10 mouse cellular contexts compared by ENCODE assay signal in the genomic region with DNA sequence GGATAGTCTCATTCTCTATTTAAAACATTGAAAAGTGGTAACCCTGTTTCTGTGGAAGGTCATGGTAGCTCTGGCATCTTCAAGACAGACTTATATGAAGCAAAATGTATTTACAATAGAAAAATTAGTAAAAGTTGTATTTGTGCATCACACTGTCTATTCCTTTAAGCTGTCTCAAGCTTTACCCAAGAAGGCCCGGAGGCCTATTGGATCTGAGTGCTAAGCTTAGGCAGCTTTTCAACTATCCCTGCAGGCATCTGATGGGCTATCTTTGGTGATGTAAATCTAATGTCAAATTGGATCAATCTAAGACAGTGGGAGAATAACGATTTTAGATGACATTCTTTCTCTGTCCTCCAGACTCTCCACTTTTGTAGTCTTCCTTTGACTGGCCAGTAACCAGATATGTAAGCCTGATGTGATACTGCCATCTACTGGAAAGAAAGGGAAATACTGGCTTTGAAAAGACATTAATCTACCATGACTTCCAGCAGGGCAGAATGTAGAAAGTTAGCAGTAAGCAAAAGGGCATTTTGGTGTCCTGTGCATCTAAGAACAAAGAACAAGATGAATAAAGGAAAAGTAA. TPM values are rescaled to one million over a fixed set of nuclear protein-coding genes. Genes with fewer than 3 reads are reported as not detected.
A peak's percentile ranks its signal among the peaks of the same experiment; 100 is the strongest.
DNase-seq lines count a peak whose midpoint lies in the region; ATAC-seq and TF ChIP-seq lines count a peak whose summit lies in the region.
"Had no signal": no experiment of that assay in that cellular context is flagged by ENCODE, and none has a peak within 500 bp of the region (broad histone marks: within the 10 kb centered on the region; RNA-seq: fewer than 3 reads in every experiment).

No protein-coding gene starts in this region.

- H3K9me3 ChIP-seq in kidney, embryonic 14.5 days (ENCODE audit: control insufficient read depth, low read length) = no peaks in the 10 kb centered on the region
- no peaks in the 10 kb centered on the region for H3K9me3 ChIP-seq in E14TG2a.4 (ENCODE audit: low read length)
- H3K9me3 ChIP-seq in hindbrain, embryonic 14.5 days (ENCODE audit: control insufficient read depth, low read length) = no peaks in the 10 kb centered on the region

- TF ChIP-seq CTCF in E14TG2a.4 (conservative IDR thresholded peaks at IDR 0.05; ENCODE audit: low read length) = peak; percentile 94
- TF ChIP-seq CTCF in heart, adult 2 months (IDR thresholded peaks at IDR 0.05) = no peak; the same call in 1 of the 2 replicates

- no peak for DNase-seq in kidney, postnatal 10 days
- peak; percentile 59 for DNase-seq in brain, embryonic 18.5 days (ENCODE audit: low read depth, low spot score)
- peak; percentile 93 for DNase-seq in hindbrain, embryonic 14.5 days (ENCODE audit: low spot score)
- DNase-seq in testis, postnatal 14 days (ENCODE audit: low spot score) = no peak
- DNase-seq in heart, adult 2 months = no peak

- peak; percentile 55; the same call in 1 of the 2 replicates for ATAC-seq in kidney, embryonic 14.5 days (ENCODE audit: low FRiP score, low TSS enrichment)
- peak; percentile 84 for ATAC-seq in hindbrain, embryonic 14.5 days (ENCODE audit: low FRiP score)
- ATAC-seq in megakaryocyte progenitor cell, adult 5-6 weeks (replicated peaks; ENCODE audit: poor library complexity) = peak; percentile 98

- TF ChIP-seq EP300 in heart, adult 2 months (IDR thresholded peaks at IDR 0.05; ENCODE audit: insufficient read depth, low read depth, low read length) = no peak

- no peak for TF ChIP-seq POLR2A in heart, adult 2 months (IDR thresholded peaks at IDR 0.05; ENCODE audit: insufficient read depth, low read depth, low read length)

- H3K4me2 ChIP-seq in kidney, embryonic 14.5 days (replicated peaks; ENCODE audit: low read depth, low read length) = no peak overlapping the region
- H3K4me2 ChIP-seq in hindbrain, embryonic 14.5 days (replicated peaks) = no peak overlapping the region

- no peak overlapping the region for H3K9ac ChIP-seq in kidney, embryonic 14.5 days (ENCODE audit: low read depth, low read length)
- no peak overlapping the region for H3K9ac ChIP-seq in hindbrain, embryonic 14.5 days
- no peak overlapping the region for H3K9ac ChIP-seq in heart, adult 2 months (ENCODE audit: low read depth, low read length)

- 55% methylated on average over 2 of the region's 2 CpGs for WGBS in kidney, embryonic 14.5 days
- WGBS in hindbrain, embryonic 14.5 days = 45% methylated on average over 2 of the region's 2 CpGs
- 45% methylated on average over 2 of the region's 2 CpGs for WGBS in heart, adult 2 months

- no peak overlapping the region for H3K4me3 ChIP-seq in kidney, embryonic 14.5 days (ENCODE audit: low read length)
- no peak overlapping the region for H3K4me3 ChIP-seq in E14TG2a.4 (replicated peaks; ENCODE audit: low read length)
- no peak overlapping the region for H3K4me3 ChIP-seq in hindbrain, embryonic 14.5 days (replicated peaks; ENCODE audit: low read length)
- H3K4me3 ChIP-seq in heart, adult 2 months = no peak overlapping the region

- no peaks in the 10 kb centered on the region for H3K27me3 ChIP-seq in kidney, embryonic 14.5 days (ENCODE audit: control insufficient read depth, insufficient read depth, low read length)
- peaks cover 2% of the 10 kb centered on the region; the same call in 1 of the 2 replicates for H3K27me3 ChIP-seq in E14TG2a.4 (ENCODE audit: insufficient read depth, low read length)
- no peaks in the 10 kb centered on the region for H3K27me3 ChIP-seq in hindbrain, embryonic 14.5 days (ENCODE audit: control insufficient read depth, insufficient read depth, low read length)
- no peaks in the 10 kb centered on the region for H3K27me3 ChIP-seq in heart, adult 2 months (ENCODE audit: control insufficient read depth, insufficient read depth, low read length)

- H3K79me2 ChIP-seq in heart, adult 2 months (replicated peaks; ENCODE audit: control insufficient read depth, insufficient read depth, low read length) = no peaks in the 10 kb centered on the region

- no peaks in the 10 kb centered on the region for H3K4me1 ChIP-seq in kidney, embryonic 14.5 days (ENCODE audit: control insufficient read depth, insufficient read depth, low read length)
- no peaks in the 10 kb centered on the region for H3K4me1 ChIP-seq in E14TG2a.4 (replicated peaks; ENCODE audit: low read depth, low read length)
- H3K4me1 ChIP-seq in hindbrain, embryonic 14.5 days (replicated peaks; ENCODE audit: control insufficient read depth, insufficient read depth, low read length) = no peaks in the 10 kb centered on the region
- no peaks in the 10 kb centered on the region for H3K4me1 ChIP-seq in heart, adult 2 months (ENCODE audit: control insufficient read depth, insufficient read depth, low read length)

- H3K27ac ChIP-seq in kidney, embryonic 14.5 days (ENCODE audit: low read depth, low read length) = no peak overlapping the region
- H3K27ac ChIP-seq in hindbrain, embryonic 14.5 days = no peak overlapping the region
- H3K27ac ChIP-seq in heart, adult 2 months = no peak overlapping the region

- H3K36me3 ChIP-seq in kidney, embryonic 14.5 days (ENCODE audit: control insufficient read depth, insufficient read depth, low read length) = no peaks in the 10 kb centered on the region
- H3K36me3 ChIP-seq in E14TG2a.4 (ENCODE audit: insufficient read depth, low read length) = no peaks in the 10 kb centered on the region
- H3K36me3 ChIP-seq in hindbrain, embryonic 14.5 days (replicated peaks; ENCODE audit: control insufficient read depth, insufficient read depth) = no peaks in the 10 kb centered on the region
- no peaks in the 10 kb centered on the region for H3K36me3 ChIP-seq in heart, adult 2 months (ENCODE audit: control insufficient read depth, insufficient read depth, low read length)

- intact Hi-C loops in heart, adult 2 months (cut with DNase I) = loop anchor here (1.0 to 5.0 kb wide), 5 partner anchors 20 to 1175 kb away; partner anchors contain the start of gene Mllt3

RNA-seq across cellular contexts. Expression of gene Ifna15, which starts 14.3 kb away (rescaled TPM):
- polyA plus RNA-seq in kidney, embryonic 14.5 days (2014; fragmentation: Nextera tagmentation; extraction: Ambion mirVana) = not detected in 2 replicates
- not detected in 2 replicates for polyA plus RNA-seq in hindbrain, embryonic 14.5 days (2014; fragmentation: Nextera tagmentation; extraction: Ambion mirVana)
- total RNA-seq in megakaryocyte progenitor cell, adult 5-6 weeks (2015) = not detected in 2 replicates
- total RNA-seq in megakaryocyte progenitor cell, adult 5-6 weeks (2017) = not detected in 2 replicates
- total RNA-seq in heart, adult 2 months (2021) = not detected
- polyA plus RNA-seq in heart, adult 2 months (2012; rRNA removed) = not detected in 2 replicates
- polyA plus RNA-seq: heart, embryonic 16.5 days; testis, adult 2 months had no signal

RNA-seq across cellular contexts. Expression of gene Ifnb1, which starts 21.2 kb away (rescaled TPM):
- not detected in 2 replicates for polyA plus RNA-seq in kidney, embryonic 14.5 days (2014; fragmentation: Nextera tagmentation; extraction: Ambion mirVana)
- not detected in 2 replicates for polyA plus RNA-seq in hindbrain, embryonic 14.5 days (2014; fragmentation: Nextera tagmentation; extraction: Ambion mirVana)
- total RNA-seq in megakaryocyte progenitor cell, adult 5-6 weeks (2015) = 0.95 TPM in 1 of 2 replicates, not detected in the other
- not detected in 2 replicates for total RNA-seq in megakaryocyte progenitor cell, adult 5-6 weeks (2017)
- total RNA-seq in heart, adult 2 months (2021) = not detected
- polyA plus RNA-seq in heart, adult 2 months (2012; rRNA removed) = not detected in 2 replicates
- polyA plus RNA-seq: heart, embryonic 16.5 days; testis, adult 2 months had no signal

RNA-seq across cellular contexts. Expression of gene Ifna14, which starts 27.9 kb away (rescaled TPM):
- polyA plus RNA-seq in kidney, embryonic 14.5 days (2014; fragmentation: Nextera tagmentation; extraction: Ambion mirVana) = not detected in 2 replicates
- polyA plus RNA-seq in hindbrain, embryonic 14.5 days (2014; fragmentation: Nextera tagmentation; extraction: Ambion mirVana) = not detected in 2 replicates
- not detected in 2 replicates for total RNA-seq in megakaryocyte progenitor cell, adult 5-6 weeks (2015)
- not detected in 2 replicates for total RNA-seq in megakaryocyte progenitor cell, adult 5-6 weeks (2017)
- not detected for total RNA-seq in heart, adult 2 months (2021)
- polyA plus RNA-seq in heart, adult 2 months (2012; rRNA removed) = not detected in 2 replicates
- polyA plus RNA-seq: heart, embryonic 16.5 days; testis, adult 2 months had no signal

RNA-seq across cellular contexts. Expression of gene Ifna9, which starts 48.4 kb away (rescaled TPM):
- polyA plus RNA-seq in kidney, embryonic 14.5 days (2014; fragmentation: Nextera tagmentation; extraction: Ambion mirVana) = not detected in 2 replicates
- polyA plus RNA-seq in hindbrain, embryonic 14.5 days (2014; fragmentation: Nextera tagmentation; extraction: Ambion mirVana) = not detected in 2 replicates
- total RNA-seq in megakaryocyte progenitor cell, adult 5-6 weeks (2015) = not detected in 2 replicates
- not detected in 2 replicates for total RNA-seq in megakaryocyte progenitor cell, adult 5-6 weeks (2017)
- total RNA-seq in heart, adult 2 months (2021) = not detected
- not detected in 2 replicates for polyA plus RNA-seq in heart, adult 2 months (2012; rRNA removed)
- polyA plus RNA-seq: heart, embryonic 16.5 days; testis, adult 2 months had no signal

RNA-seq across cellular contexts. Expression of gene Ifna12, which starts 59.4 kb away (rescaled TPM):
- not detected in 2 replicates for polyA plus RNA-seq in kidney, embryonic 14.5 days (2014; fragmentation: Nextera tagmentation; extraction: Ambion mirVana)
- polyA plus RNA-seq in hindbrain, embryonic 14.5 days (2014; fragmentation: Nextera tagmentation; extraction: Ambion mirVana) = not detected in 2 replicates
- not detected in 2 replicates for total RNA-seq in megakaryocyte progenitor cell, adult 5-6 weeks (2015)
- total RNA-seq in megakaryocyte progenitor cell, adult 5-6 weeks (2017) = not detected in 2 replicates
- not detected for total RNA-seq in heart, adult 2 months (2021)
- not detected in 2 replicates for polyA plus RNA-seq in heart, adult 2 months (2012; rRNA removed)
- polyA plus RNA-seq: heart, embryonic 16.5 days; testis, adult 2 months had no signal

Comparison
In these comparisons a context has a peak if more than half of its experiments do, and no peak if none do; other contexts are left out.
1. DNase-seq: peak in brain, embryonic 18.5 days (single experiment) and hindbrain, embryonic 14.5 days (single experiment); none in kidney, postnatal 10 days (single experiment), testis, postnatal 14 days (single experiment) and heart, adult 2 months (0 of 2).
2. Peak in every context shown above with its lines, with median percentiles within 50 percentile points of each other: ATAC-seq.